Mouse (Mus musculus): ENCODE data around the gene 4930404H24Rik. TPM values are rescaled to one million over a fixed set of nuclear protein-coding genes. Genes with fewer than 3 reads are reported as not detected.
A peak's percentile ranks its signal among the peaks of the same experiment; 100 is the strongest.

Gene 4930404H24Rik
- polyA plus RNA-seq, 1 experiment, result not detected

DNA sequence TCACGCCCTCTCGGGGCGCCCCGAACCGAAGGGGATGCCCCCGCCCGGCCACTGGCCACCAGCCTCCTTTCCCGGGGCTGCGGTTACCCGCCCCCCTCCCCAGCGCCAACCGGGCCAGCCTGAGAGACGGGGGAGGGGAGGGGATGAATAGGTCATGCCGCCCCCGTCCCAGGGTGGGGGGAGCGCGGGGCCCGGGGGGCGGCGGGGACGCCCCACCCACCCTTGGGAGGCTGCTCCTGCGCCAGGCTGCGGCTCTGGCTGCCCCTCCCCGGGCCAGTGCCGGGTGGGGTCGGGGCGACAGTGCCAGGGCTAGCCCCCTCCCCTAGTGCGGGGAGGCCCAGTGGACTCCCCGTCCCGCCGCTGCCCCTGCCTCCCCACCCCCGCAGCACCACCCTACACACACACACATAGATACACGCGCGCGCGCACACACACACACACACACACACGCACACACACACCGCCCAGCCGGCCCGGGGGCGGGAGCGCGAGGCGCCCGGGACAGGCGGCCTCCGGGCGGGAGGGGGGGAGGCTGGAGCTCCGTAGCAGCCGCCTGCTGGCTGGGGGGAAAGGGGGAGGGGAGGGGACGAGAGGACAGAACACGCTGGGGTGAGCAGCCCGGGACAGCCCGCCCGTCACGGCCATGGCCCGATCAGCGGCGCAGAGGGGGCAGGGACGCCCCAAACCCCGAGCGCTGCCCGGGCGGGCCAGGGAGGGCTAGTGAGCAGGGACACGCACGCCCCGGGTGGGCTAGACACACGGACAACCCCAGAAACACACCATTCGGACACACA, 36.2 kb downstream of the 4930404H24Rik start:
- no peaks in the 10 kb centered on the region; the same call in 1 of the 2 replicates for H3K4me1 ChIP-seq (ENCODE audit: control insufficient read depth, insufficient read depth, insufficient read length, low read length)
- H3K27ac ChIP-seq (replicated peaks; ENCODE audit: low read depth, low read length), result no peak overlapping the region
- H3K4me3 ChIP-seq (ENCODE audit: insufficient read depth, low read depth, low read length), result peak overlapping the region; percentile 83

DNA sequence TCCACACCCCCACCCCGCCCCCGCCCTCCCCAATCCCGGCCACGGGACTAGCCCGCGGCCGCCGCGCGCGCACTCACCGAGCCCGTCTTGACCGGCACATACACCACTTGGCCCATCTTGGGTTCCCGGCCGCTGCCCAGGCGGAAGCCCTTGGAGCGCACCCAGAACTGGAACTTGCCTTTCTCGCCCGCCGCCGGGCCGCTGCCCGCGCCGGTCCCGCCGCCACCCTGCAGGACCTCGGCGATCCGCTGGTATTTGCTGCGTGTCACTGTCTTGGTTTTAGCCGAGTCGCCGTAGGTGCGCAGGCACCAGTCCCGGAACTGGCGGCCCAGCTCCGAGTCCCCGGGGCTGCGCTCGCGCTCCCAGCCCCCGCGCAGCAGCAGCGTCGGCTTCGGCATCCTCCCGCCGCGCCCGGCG, 36.8 kb downstream of the 4930404H24Rik start:
- peak overlapping the region; percentile 83 for H3K4me3 ChIP-seq (ENCODE audit: insufficient read depth, low read depth, low read length)
- H3K27ac ChIP-seq (replicated peaks; ENCODE audit: low read depth, low read length), result no peak overlapping the region

DNA sequence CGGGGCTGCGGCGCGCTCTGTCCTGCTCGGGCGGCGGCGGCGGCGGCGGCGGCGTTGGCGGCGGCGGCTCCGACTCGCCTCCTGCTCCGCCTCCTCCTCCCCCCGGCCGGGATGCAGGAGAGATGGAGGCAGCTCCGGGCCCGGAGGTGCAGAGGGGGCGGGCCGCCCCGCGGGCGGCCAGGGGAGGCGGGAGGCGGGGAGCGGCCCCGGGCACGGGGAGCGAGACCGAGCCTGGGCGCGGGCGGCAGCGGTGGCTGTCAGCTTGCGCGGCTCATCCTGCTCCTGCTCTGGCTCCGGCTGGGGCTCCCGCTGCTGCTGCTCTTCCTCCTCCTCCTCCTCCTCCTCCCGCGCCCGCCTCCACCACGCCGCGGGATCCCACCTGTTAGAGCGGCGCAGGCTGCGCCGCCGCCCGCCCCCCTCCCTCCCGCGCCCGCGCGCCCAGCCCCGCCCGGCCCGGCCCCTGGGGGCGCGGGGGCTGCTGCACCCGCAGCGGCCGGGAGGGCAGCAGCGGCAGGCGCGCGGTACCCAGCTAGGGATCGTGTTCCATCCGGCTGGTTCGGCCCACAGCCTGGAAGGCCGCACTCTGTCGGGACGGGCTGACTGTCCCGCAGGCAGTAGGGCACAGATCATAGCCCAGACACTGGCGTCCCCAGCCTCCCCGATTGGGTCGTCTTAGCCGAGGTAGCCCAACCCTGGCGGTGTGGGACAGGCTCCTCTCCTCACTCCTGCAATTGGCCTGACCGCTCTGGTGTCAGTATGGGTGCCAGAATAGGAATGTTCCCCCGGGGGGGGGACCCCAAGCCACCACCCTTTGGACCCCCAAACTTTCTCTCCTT, 37.6 kb downstream of the 4930404H24Rik start, which contains the start of gene Nol4l:
Gene Nol4l (minus strand): TSS at position 41 of the 836 bp plus-strand sequence.
- H3K4me1 ChIP-seq (ENCODE audit: control insufficient read depth, insufficient read depth, insufficient read length, low read length), result no peaks in the 10 kb centered on the region; the same call in 1 of the 2 replicates
- peak within 1 kb of the TSS; percentile 83 for H3K4me3 ChIP-seq (ENCODE audit: insufficient read depth, low read depth, low read length)
- H3K27ac ChIP-seq (replicated peaks; ENCODE audit: low read depth, low read length), result no peak within 1 kb of the TSS

More for the DNA sequence above, 36.8 kb downstream of the 4930404H24Rik start:
- H3K4me1 ChIP-seq (ENCODE audit: control insufficient read depth, insufficient read depth, insufficient read length, low read length), result no peaks in the 10 kb centered on the region; the same call in 1 of the 2 replicates

DNA sequence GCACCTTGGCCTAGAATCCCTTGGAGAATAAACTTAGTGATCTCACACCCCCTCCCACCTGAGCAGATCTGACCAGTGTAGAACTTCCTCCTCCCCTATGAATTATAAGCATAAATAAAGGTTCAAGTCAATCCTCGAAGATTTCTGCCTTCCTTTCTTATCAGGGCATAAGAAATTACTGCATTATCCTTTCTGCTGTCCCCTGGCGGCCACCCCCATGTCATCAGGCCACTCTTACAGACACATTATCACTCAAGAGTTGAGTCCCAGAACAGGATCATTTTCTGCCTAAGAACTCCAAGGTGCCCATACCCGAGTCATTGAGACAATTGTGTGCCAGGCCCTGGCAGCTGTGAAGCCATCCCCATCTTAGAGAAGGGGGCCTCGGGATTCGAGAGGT, 38.4 kb downstream of the 4930404H24Rik start:
- H3K27ac ChIP-seq (replicated peaks; ENCODE audit: low read depth, low read length), result no peak overlapping the region
- no peaks in the 10 kb centered on the region; the same call in 1 of the 2 replicates for H3K4me1 ChIP-seq (ENCODE audit: control insufficient read depth, insufficient read depth, insufficient read length, low read length)
- H3K4me3 ChIP-seq (ENCODE audit: insufficient read depth, low read depth, low read length), result no peak overlapping the region

DNA sequence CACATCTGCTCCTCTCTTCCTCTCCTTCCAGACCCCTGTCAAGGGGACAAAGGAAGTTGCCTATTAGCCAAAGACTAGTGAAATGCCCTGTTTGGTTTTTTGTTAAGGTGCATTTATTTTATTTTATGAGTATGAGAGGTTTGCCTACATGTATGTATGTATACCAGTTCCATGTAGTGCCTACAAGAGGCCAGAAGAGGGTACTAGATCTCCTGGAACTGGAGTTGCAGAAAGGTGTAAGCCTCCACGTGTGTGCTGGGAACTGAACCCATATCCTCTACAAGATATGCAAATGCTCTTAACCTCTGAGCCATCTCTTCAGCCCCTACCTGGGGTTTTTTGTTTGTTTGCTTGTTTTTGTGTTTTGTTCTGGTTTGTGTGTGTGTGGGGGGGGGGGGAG, 41.4 kb downstream of the 4930404H24Rik start:
- H3K4me3 ChIP-seq (ENCODE audit: insufficient read depth, low read depth, low read length), result no peak overlapping the region
- H3K4me1 ChIP-seq (ENCODE audit: control insufficient read depth, insufficient read depth, insufficient read length, low read length), result no peaks in the 10 kb centered on the region
- H3K27ac ChIP-seq (replicated peaks; ENCODE audit: low read depth, low read length), result no peak overlapping the region

DNA sequence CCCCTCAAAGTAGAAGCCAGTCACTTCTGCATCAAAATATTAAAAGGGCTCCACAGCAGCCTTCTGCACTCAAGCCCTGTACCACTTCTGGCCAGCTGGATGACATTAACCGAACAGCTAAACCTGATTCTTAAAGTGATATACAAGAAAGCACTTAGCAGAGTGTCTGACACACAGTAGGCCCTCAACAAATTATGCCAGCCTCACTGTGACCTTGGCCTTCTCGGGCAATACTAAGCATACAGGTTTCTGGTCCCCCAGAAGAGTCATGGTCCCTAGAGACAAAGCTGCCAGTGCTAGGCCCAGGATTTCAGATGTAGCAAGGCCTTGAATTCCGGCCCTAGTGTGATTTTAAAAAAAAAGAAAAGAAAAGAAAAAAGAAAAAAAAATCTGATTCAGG, 46.3 kb downstream of the 4930404H24Rik start:
- H3K27ac ChIP-seq (replicated peaks; ENCODE audit: low read depth, low read length), result no peak overlapping the region
- H3K4me3 ChIP-seq (ENCODE audit: insufficient read depth, low read depth, low read length), result no peak overlapping the region
- H3K4me1 ChIP-seq (ENCODE audit: control insufficient read depth, insufficient read depth, insufficient read length, low read length), result no peaks in the 10 kb centered on the region

DNA sequence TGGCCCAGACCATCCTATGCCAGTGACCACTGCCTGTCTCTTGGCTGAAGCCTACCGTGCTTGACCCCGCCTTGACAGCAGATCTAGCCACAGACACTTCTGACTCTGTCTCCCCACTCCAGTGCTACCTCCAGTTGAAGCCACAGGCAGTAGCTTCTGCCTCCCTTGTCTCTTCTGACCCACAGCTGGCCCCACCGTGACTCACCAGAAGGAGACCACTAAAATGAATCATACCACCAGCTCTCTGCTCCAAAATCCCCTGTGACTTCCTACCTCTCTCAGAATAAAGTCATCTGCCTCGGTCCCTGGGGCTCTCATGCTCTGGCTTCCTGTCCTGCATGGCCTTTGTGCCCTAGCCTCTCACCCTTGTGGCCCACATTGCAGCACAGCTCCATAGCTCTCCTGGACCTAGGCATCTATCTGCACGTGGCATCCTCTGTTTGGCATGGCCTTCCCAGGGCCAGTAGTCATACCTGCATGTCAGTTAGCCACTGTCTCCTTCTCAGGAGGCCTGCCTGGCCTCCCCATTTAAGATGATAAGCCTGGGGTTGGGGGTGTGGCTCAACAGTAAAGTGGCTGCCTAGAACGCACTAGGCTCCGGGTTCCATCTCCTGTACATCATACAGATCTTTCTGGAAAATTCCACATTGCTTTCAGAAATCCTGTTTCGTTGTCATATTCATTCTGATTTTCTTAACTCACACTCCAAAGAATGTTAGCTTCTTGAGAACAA, 50.5 kb downstream of the 4930404H24Rik start:
- Histone ChIP-seq H3K4me1 (ENCODE audit: control insufficient read depth, insufficient read depth, insufficient read length, low read length) (peaks cover 22% of the 10 kb centered on the region), H3K27ac (replicated peaks; ENCODE audit: low read depth, low read length) (no peak overlapping the region), H3K4me3 (ENCODE audit: insufficient read depth, low read depth, low read length) (no peak overlapping the region)

Other genes starting within 250 kb of the 4930404H24Rik start
- gene Kif3b, start 201.4 kb upstream of the 4930404H24Rik start, polyA plus RNA-seq (2012; ENCODE audit: insufficient read depth, insufficient read length, missing spikeins), result 7.3 and 9.4 TPM in 2 replicates
- gene Asxl1, start 147.0 kb upstream of the 4930404H24Rik start, polyA plus RNA-seq (2012; ENCODE audit: insufficient read depth, insufficient read length, missing spikeins), result 4.9 and 6.2 TPM in 2 replicates
- gene Nol4l, start 37.2 kb downstream of the 4930404H24Rik start, polyA plus RNA-seq (2012; ENCODE audit: insufficient read depth, insufficient read length, missing spikeins), result 3.4 and 7.1 TPM in 2 replicates
- gene Commd7, start 140.0 kb downstream of the 4930404H24Rik start, polyA plus RNA-seq (2012; ENCODE audit: insufficient read depth, insufficient read length, missing spikeins), result 15.4 and 21.2 TPM in 2 replicates
- not detected in 2 replicates for gene Dnmt3b, start 156.7 kb downstream of the 4930404H24Rik start, polyA plus RNA-seq (2012; ENCODE audit: insufficient read depth, insufficient read length, missing spikeins)
- not detected in 2 replicates for gene Dnmt3c, start 203.9 kb downstream of the 4930404H24Rik start, polyA plus RNA-seq (2012; ENCODE audit: insufficient read depth, insufficient read length, missing spikeins)
- gene Mapre1, start 248.5 kb downstream of the 4930404H24Rik start, polyA plus RNA-seq (2012; ENCODE audit: insufficient read depth, insufficient read length, missing spikeins), result 38.9 and 42.6 TPM in 2 replicates